Mouse (Mus musculus) erythroblast, embryonic 14.5 days (primary cell): Measurements from ENCODE around the gene Ctdnep1.

Experiments used
- GATA1 ChIP-seq: IDR thresholded peaks from 2 replicates; pipeline ENCODE4 v1.6.1; 2012; ENCODE audit warnings: low read length, inconsistent platforms, mixed read lengths
- TAL1 ChIP-seq: IDR thresholded peaks from 3 replicates; pipeline ENCODE4 v1.6.1; 2012; ENCODE audit warnings: low read length, inconsistent platforms, mixed read lengths

DNA sequence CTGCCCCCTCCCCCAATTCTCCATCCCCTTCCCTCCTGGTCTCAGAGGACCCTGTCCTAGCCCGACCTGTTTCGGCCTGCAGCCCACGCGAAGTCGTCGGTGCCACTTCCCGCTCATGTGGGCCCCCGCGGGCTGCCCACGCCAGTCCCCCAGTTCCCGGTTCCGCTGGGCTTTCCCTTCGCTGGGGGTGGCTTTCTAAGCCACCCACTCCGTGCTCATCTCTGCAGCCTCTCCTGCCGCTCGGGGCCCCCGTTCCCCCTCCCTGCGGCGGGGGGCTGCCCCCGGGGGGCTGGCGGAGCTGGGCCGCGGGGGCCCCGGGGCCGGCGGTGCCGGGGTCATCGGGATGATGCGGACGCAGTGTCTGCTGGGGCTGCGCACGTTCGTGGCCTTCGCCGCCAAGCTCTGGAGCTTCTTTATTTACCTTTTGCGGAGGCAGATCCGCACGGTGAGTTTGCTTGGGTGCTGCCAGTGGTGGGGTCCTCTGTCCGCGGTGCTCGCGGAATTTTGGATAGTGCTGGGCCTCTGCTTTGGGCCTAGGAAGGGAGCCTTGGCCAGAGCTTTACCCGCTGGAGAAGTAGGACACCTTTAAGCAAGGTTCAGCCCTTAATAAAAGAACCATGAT is at the start of gene Ctdnep1:
- TF ChIP-seq GATA1: no peak
- no peak for TF ChIP-seq TAL1
